Mouse (Mus musculus) brown adipose tissue, adult 24 weeks (tissue): ENCODE data around the gene Amz1. TPM values are rescaled to one million over a fixed set of nuclear protein-coding genes. Genes with fewer than 3 reads are reported as not detected.

Experiments
- H3K27ac ChIP-seq: fragments of 200-500 bp; replicated peaks from 2 replicates; pipeline ENCODE4 v1.5.1; 2012; ENCODE audit warnings: low read depth, mild to moderate bottlenecking, low read length
- H3K4me1 ChIP-seq: fragments of 200-500 bp; 2 replicates; pipeline ENCODE4 v1.6.1; 2012; ENCODE audit warnings: low read length, mixed read lengths; ENCODE audit not compliant: control insufficient read depth, insufficient read depth, insufficient read length
- H3K4me3 ChIP-seq: fragments of 200-500 bp; 2 replicates; pipeline ENCODE4 v1.5.1; 2012; ENCODE audit warnings: low read depth, mild to moderate bottlenecking, low read length, moderate library complexity; ENCODE audit not compliant: insufficient read depth
- polyA plus RNA-seq: library from polyadenylated mRNA; stranded (reverse); fragments of >200 nt; gene quantifications from 2 replicates; pipeline ENCODE4 v1.2.4, GENCODE M21; 2012; ENCODE audit not compliant: missing spikeins, insufficient read depth, insufficient read length

Amz1 gene
- polyA plus RNA-seq, 1 experiment: 0.63 TPM

GRCm38 (mm10) chr5:140796051-140796450 is 72.1 kb downstream of the Amz1 start:
- H3K27ac ChIP-seq: no peak overlapping the region

GRCm38 (mm10) chr5:140798158-140798557 is 74.2 kb downstream of the Amz1 start:
- no peak overlapping the region for H3K4me3 ChIP-seq

More at GRCm38 (mm10) chr5:140796051-140796450, 72.1 kb downstream of the Amz1 start:
- peaks cover 58% of the 10 kb centered on the region for H3K4me1 ChIP-seq
- no peak overlapping the region for H3K4me3 ChIP-seq

GRCm38 (mm10) chr5:140798775-140799174 is 74.8 kb downstream of the Amz1 start:
- H3K4me3 ChIP-seq: no peak overlapping the region
- H3K27ac ChIP-seq: peak overlapping the region; percentile 11; the same call in 1 of the 2 replicates
- peaks cover 58% of the 10 kb centered on the region for H3K4me1 ChIP-seq

More at GRCm38 (mm10) chr5:140798158-140798557, 74.2 kb downstream of the Amz1 start:
- Histone ChIP-seq H3K27ac (peak overlapping the region; percentile 3; the same call in 1 of the 2 replicates), H3K4me1 (peaks cover 58% of the 10 kb centered on the region)

GRCm38 (mm10) chr5:140799190-140799589 is 75.3 kb downstream of the Amz1 start:
- Histone ChIP-seq H3K4me1 (peaks cover 55% of the 10 kb centered on the region), H3K4me3 (no peak overlapping the region), H3K27ac (peak overlapping the region; percentile 11; the same call in 1 of the 2 replicates)

GRCm38 (mm10) chr5:140800288-140800923 is 76.5 kb downstream of the Amz1 start:
- peaks cover 44% of the 10 kb centered on the region for H3K4me1 ChIP-seq

GRCm38 (mm10) chr5:140801782-140802181 is 77.9 kb downstream of the Amz1 start:
- H3K27ac ChIP-seq: peak overlapping the region; percentile 61
- H3K4me1 ChIP-seq: peaks cover 47% of the 10 kb centered on the region
- no peak overlapping the region for H3K4me3 ChIP-seq

More at GRCm38 (mm10) chr5:140800288-140800923, 76.5 kb downstream of the Amz1 start:
- peak overlapping the region; percentile 10; the same call in 1 of the 2 replicates for H3K27ac ChIP-seq
- no peak overlapping the region for H3K4me3 ChIP-seq

- H3K4me3 ChIP-seq: no peak overlapping the region
- peaks cover 33% of the 10 kb centered on the region for H3K4me1 ChIP-seq
- H3K27ac ChIP-seq: no peak overlapping the region
These were observed 82.3 kb downstream of the Amz1 start for GRCm38 (mm10) chr5:140806252-140806651.

GRCm38 (mm10) chr5:140806939-140807338 is 83.0 kb downstream of the Amz1 start:
- H3K4me1 ChIP-seq: peaks cover 32% of the 10 kb centered on the region
- no peak overlapping the region for H3K4me3 ChIP-seq
- H3K27ac ChIP-seq: no peak overlapping the region

Other genes with a start within 250 kb of the Amz1 start
- 11.4 and 23.1 TPM in 2 replicates for gene Chst12, start 218.6 kb upstream of the Amz1 start, polyA plus RNA-seq
- not detected in 2 replicates for gene Grifin, start 159.1 kb upstream of the Amz1 start, polyA plus RNA-seq
- gene Lfng, start 116.8 kb upstream of the Amz1 start, polyA plus RNA-seq: 4.6 and 29.0 TPM in 2 replicates
- 4.8 and 5.2 TPM in 2 replicates for gene Ttyh3, start 75.1 kb upstream of the Amz1 start, polyA plus RNA-seq
- gene Iqce, start 21.7 kb upstream of the Amz1 start, polyA plus RNA-seq: 2.4 and 3.1 TPM in 2 replicates
- gene Brat1, start 19.1 kb upstream of the Amz1 start, polyA plus RNA-seq: 4.8 and 5.1 TPM in 2 replicates
- 44.5 and 61.4 TPM in 2 replicates for gene Gna12, start 106.3 kb downstream of the Amz1 start, polyA plus RNA-seq